Mouse (Mus musculus) ES-CJ7 (cell line): ENCODE measurements around the gene Mettl24.

Experiments used
- DNase-seq: peaks from one replicate; pipeline ENCODE4 v3.0.0; 2011; ENCODE audit warnings: low read depth, low spot score

Gene Mettl24

GRCm38 (mm10) chr10:40806221-40806620, 123.1 kb downstream of the Mettl24 start:
- DNase-seq = no peak

- DNase-seq = peak; percentile 45
Measured at GRCm38 (mm10) chr10:40809411-40809910, 126.4 kb downstream of the Mettl24 start.

DNA sequence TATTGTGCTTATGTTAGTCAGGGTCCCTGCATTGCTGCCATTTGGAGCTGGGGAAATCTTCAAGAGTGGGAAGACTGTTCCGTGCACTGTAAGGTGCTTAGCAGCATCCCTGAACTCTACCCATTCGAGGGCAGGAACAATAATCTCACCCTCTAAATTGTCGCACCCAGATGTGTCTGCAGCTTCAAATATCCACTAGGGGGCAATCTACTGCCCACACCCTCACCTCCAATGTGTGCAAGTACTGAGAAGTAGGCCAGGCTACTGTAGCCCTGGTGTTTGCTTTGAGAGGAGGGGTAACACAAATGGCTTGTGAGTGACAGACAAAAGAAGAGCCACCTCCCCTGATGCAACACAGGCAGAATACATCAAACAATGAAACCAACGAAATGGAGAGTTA, 130.5 kb downstream of the Mettl24 start:
- DNase-seq = peak; percentile 49

- peak; percentile 27 for DNase-seq
Measured at GRCm38 (mm10) chr10:40816471-40816870, 133.4 kb downstream of the Mettl24 start.

GRCm38 (mm10) chr10:40825952-40826351, 142.9 kb downstream of the Mettl24 start:
- no peak for DNase-seq

- no peak for DNase-seq
Measured at GRCm38 (mm10) chr10:40827706-40828105, 144.6 kb downstream of the Mettl24 start.

GRCm38 (mm10) chr10:40830312-40830711, 147.2 kb downstream of the Mettl24 start:
- DNase-seq = no peak

DNA sequence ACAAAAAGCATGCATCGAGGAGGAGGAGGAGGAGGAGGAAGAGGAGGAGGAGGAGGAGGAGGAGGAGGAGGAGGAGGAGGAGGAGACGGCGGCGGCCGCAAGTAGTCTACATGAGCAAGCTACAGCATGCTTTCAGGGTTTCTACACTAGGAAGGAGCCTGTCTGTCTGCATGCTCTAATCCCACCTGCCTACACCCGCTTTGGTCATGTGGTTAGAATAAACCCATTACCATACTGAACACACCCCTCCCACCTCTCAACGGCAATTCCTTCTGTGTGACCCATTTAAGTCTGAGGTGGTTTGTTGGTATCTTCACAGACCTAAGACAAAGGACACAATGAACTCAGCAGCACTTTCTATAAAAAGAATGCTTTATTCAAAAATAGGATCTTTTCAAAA, 148.2 kb downstream of the Mettl24 start:
- DNase-seq = peak; percentile 24

DNA sequence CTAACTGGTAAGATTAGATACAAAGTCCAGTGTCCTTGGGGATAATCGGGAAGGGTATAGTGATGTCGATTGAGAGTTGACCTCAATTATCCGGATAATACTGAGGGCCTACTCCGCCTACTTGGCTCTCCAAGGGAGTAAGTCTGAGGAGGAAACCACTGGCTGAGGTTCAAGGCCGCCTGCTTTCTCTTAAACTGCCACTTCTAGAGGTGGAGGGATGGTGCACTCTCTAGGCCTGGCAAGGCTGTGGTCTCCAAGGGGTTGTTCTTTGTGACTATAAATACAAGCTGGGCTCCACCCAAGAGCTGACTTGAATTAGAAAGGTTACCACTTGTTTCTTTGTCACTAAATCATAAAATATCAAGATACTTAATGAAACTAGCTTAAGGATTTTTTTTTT, 157.0 kb downstream of the Mettl24 start:
- DNase-seq = peak; percentile 68

- no peak for DNase-seq
Measured at GRCm38 (mm10) chr10:40843841-40844240, 160.8 kb downstream of the Mettl24 start.

DNA sequence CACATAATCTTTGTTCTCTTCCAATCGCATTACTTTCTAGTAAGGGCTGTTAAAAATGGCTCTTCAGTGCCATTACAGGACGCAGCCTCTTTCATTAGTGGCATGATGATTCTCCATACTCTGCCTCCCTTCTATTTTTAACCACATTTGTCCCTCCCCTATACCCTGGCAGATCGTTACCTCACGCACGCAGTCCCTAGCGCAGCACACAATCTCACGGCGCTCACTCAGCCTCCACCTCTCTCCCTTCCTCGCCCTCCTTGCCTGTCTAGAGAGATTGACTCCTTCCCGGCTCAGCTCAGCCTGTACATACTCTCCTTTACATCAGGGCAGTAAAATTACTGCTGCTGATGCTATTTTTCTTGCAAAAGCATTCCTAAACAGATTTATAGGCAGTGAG, 161.5 kb downstream of the Mettl24 start:
- DNase-seq = no peak

- DNase-seq = peak; percentile 5
Measured at GRCm38 (mm10) chr10:40845626-40846025, 162.5 kb downstream of the Mettl24 start.

DNA sequence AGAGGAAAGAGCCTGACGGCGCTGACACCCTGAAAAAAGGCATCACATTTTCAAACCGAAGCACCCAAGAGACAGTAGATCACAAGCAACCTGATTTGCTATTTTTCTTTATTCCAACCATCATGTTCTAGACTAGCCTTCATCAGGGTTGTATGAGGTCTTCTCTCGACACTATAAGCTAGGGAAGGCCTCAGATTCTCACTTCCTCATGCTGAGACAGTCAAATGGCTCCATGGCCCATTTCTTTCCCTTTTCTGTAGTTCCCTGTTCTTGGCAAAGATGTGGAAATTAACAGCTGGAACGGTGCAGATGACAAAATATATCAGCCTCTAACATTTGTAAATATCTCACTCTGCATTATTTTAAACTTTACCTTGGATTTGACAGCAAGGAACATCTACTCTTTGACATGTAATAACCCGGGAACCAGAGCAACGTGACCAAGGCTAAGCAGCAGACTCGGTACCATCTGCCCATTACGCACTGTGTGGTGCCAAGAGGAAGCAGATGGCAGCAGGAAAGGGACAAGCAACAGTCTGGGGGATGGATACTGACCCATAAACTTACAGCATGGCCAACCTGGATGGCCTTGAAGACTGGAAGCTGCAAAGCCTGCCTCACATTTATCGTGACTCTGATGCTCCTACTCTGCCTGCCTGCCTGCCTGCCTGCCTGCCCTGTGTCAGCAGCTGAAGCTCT, 164.2 kb downstream of the Mettl24 start:
- DNase-seq = no peak

- DNase-seq = no peak
Measured at GRCm38 (mm10) chr10:40850644-40851043, 167.6 kb downstream of the Mettl24 start.

- DNase-seq = no peak
Measured at GRCm38 (mm10) chr10:40851138-40851537, 168.1 kb downstream of the Mettl24 start.

GRCm38 (mm10) chr10:40855616-40856015, 172.5 kb downstream of the Mettl24 start:
- no peak for DNase-seq

GRCm38 (mm10) chr10:40856703-40857102, 173.6 kb downstream of the Mettl24 start:
- DNase-seq = no peak

DNA sequence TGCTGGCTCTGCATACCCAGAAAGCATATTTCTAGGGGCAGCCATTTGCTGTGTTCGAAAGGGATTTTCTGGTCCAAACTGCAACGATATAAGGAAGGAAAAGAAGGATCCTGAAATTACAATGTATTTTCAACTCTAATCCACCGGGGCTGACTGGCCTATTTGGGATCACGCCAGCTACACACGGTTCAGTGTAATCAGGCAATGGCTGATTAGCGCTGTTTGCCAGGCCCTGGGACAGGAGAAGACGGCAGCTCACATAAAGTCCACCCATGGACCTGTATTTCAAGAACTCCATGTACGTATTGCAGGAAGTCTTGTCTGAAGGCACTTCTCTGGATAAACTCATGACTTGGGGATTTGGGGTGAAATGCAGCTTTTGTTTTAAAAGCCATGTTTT, 174.5 kb downstream of the Mettl24 start:
- DNase-seq = no peak
